Mouse (Mus musculus) lung, postnatal 10 days (tissue): ENCODE measurements at regions not wholly inside any gene's neighbourhood (a gene's known extent, or its start where the extent isn't known, plus 50 kb on each side); places are given as distances from the start of the nearest gene placed in this dataset.

Experiments used
- DNase-seq: peaks from one replicate; pipeline ENCODE4 v3.0.0; 2021

- DNase-seq: peak; percentile 10
Observed at GRCm38 (mm10) chr5:46791051-46791450, 933.6 kb upstream of the Lcorl start.

DNA sequence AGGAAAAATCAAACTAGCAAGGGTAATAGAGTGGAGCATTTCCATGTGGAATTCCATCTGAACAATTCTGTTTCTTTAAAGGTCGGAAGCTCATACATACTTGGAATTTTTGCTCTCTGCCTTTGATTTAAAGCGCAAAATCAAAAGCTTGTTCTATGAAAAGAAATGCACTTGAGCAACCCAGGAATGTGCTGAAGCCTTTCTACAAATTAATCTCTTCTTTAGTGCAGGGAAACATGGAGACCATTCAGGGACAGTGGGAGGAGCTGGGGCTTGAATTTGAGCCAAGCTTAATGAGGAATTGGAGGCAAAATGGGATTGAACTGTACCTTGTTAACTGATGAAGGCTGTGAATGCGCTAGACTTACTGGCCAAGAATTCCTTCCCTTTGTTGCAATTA lies 933.1 kb upstream of the Lcorl start:
- DNase-seq: peak; percentile 57

DNA sequence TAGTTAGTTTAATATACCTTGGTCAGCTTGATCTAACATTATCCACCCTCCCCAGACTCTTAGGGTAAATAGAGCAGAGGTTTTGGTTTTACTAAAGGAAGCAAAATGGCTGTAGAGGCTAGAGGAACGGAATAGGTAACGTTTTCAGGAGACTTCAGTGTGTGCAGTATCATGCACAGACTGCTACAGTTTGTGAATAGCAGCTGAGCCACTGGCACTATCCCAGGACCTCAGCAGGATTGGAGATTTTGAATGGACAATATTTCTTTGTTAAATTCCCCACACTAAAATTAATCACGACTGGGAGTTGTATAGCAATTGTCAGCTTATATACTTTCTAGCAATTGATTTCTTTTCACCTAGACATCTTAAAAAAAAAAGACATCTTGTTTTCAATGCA lies 929.7 kb upstream of the Lcorl start:
- no peak for DNase-seq

GRCm38 (mm10) chr5:46756094-46756493 lies 898.7 kb upstream of the Lcorl start:
- no peak for DNase-seq

DNA sequence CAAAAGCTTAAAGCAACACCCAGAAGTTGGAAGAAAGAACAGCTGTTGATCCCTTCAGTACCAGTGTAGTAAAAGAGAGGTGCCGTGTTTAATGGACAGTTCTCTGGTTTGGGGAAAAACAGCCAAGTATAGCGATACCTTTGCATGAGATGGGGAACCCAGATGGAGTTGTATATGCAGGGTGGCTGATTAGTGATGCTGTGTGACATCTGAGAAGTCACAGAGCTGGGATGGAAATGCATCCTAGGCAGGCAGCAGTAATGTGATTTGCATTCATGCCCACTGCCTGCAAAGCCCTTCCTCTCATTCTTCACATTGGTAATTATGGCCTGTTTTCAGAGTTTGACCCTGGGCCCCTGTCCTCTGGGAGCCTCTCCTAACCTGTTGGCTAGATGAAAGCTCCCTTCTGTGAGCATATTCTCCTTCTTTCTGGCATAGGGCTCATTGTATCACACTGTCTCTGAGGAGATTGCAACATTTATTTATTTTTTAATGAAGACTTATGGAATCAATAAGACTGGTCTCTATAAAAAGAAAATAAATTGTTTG lies 882.7 kb upstream of the Lcorl start:
- no peak for DNase-seq

GRCm38 (mm10) chr5:46732510-46732909 lies 875.1 kb upstream of the Lcorl start:
- DNase-seq: no peak

DNA sequence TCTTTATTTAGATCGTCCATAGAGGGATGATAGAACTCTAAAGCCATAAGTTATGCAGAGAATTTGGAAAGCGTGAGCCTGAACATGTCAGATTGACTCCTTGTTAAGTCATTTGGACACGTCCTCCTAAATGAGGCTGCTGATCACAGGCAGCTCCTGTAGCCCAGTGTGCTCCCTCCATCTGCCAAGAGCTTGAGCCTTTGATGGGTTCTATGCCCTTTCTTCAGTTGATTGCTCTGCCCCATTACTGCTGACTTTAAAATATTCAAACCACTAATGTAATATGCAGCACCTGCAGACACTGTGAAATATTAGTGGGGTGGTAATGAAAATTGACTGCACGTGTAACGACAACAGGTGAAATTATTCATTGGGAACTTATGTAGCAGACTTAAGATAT lies 874.6 kb upstream of the Lcorl start:
- DNase-seq: no peak

DNA sequence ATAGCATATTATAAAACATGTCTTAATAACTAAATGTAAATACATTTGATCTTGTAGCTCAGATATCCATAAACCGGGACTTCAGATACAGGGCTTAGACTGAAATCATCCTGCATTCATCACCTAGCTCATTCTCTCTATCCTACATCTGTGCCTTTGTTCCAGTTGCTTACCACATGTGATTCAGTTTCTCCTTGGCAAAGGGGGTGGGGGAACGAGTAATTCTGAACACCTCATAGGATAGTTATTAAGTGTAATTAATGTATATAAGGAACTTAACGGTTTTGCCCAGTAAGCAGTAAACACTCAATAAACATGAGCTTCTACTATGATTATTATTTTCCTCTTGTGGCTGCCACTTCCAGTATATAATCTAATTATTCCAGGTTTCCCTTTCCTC lies 873.9 kb upstream of the Lcorl start:
- DNase-seq: no peak

DNA sequence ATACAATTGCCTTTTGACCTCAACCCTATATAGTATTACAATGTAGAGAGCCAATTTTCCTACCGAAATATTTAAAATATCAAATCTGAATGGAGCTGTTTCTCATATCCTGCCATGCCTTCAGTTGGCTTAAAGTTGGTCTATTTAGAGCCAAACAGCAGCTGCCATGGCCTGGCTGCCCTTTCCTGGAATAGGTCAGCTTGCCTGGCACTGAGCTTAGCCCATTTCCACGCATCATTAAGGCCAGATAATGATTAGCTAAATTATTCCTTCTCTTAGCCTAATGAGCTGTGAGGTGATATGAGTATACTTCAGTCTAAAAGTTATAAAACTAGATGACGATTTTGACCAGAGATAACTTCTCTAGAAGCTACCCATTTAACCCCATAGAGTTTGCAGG lies 852.2 kb upstream of the Lcorl start:
- peak; percentile 6 for DNase-seq

DNA sequence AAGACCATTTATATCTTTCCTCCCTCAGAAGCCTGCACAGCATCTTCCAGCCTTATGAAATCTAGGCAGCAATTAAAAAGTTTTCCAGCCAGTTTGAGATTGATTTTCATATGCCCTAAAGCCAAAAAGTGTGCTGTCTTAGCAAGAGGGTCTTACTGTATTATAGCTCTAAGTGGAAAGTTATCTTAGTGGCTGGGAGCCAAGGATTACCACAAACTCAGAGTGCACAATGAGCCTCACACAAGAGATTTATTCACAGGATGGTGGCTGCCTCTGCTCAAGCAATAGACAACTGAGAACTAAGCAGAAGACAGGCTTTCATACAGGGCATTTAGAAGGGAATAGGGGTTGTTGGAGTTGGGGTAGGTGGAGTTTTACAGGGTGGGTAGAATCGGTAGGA lies 850.4 kb upstream of the Lcorl start:
- no peak for DNase-seq

DNA sequence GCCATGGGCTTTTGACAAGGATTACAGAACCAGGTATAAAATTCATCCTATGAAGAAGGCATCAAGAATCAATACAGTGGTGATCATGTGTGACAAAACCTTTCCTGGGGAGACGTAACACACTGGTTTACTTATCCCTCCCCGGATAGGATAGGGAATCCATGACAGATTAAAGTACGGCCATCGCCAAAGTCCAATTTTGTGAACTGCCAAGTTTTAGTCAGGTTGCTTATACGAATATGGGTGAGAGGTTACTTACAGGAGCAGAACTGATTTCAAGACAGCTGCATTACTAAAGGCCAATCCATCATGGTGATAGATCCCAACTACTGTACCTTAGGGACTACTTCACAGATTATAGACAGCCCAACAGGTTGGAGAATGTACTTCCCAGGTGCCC lies 849.6 kb upstream of the Lcorl start:
- no peak for DNase-seq

GRCm38 (mm10) chr5:46678007-46678406 lies 820.6 kb upstream of the Lcorl start:
- DNase-seq: no peak

- no peak for DNase-seq
Observed at GRCm38 (mm10) chr5:46674810-46675502, 817.5 kb upstream of the Lcorl start.

GRCm38 (mm10) chr5:46673413-46673812 lies 816.0 kb upstream of the Lcorl start:
- DNase-seq: no peak

DNA sequence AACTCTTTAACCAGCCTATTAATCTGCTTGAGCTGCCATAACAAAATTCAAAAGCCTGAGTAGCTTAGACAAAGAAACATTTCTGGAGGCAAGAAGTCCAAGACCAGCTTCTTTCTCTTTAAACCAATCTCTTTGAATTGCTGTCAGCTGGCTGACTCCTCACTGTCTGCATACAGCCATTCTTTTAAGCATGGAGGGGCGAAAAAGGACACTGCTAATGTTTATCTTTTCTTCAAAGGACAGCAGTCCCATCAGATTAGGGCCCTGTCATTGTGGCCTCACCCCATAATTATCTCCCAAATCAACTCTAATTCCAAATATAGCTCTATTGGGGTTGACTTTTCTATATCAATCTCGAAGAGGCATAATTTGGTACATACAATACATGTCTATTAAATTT lies 813.1 kb upstream of the Lcorl start:
- no peak for DNase-seq

DNA sequence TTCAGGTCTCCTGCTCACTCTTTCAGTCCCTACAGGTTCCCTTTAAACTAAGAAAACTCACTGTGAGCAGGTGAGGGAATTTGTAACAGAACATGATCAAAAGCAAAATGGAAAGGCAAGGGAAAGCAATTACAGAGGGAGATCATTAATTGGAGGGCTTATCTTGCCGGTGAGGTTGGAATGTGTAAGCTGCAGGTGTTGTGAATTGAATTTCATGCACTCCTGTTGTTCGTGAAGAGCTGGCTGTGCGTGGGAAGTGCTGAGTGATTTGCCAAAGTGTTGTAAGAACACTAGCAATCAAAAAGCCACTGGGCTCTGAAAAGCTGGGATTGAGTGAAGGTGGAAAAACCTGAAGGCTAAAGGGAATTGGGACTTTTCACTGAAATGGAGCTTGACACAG lies 808.8 kb upstream of the Lcorl start:
- DNase-seq: no peak

GRCm38 (mm10) chr5:46657065-46657464 lies 799.6 kb upstream of the Lcorl start:
- DNase-seq: no peak

- no peak for DNase-seq
Observed at GRCm38 (mm10) chr5:46654189-46654588, 796.8 kb upstream of the Lcorl start.

- DNase-seq: no peak
Observed at GRCm38 (mm10) chr5:46643009-46643408, 785.6 kb upstream of the Lcorl start.

GRCm38 (mm10) chr5:46635116-46635668 lies 777.8 kb upstream of the Lcorl start:
- DNase-seq: no peak
